Mouse (Mus musculus) spleen, adult 10 weeks (tissue): ENCODE results near the gene Col9a1. TPM values are rescaled to one million over a fixed set of nuclear protein-coding genes. Genes with fewer than 3 reads are reported as not detected.

ENCODE experiments used
- polyA plus RNA-seq: library from polyadenylated mRNA; stranded (reverse); fragments of 350-450 nt; fragmentation: Illumina TruSeq; extraction: RNeasy Lipid Tissue Mini Kit (QIAGEN cat#74804); gene quantifications from one replicate; pipeline ENCODE4 v1.2.3, GENCODE M21; 2015; ENCODE audit warnings: low replicate concordance; ENCODE audit not compliant: insufficient read depth

Gene Col9a1
- polyA plus RNA-seq: not detected

DNA sequence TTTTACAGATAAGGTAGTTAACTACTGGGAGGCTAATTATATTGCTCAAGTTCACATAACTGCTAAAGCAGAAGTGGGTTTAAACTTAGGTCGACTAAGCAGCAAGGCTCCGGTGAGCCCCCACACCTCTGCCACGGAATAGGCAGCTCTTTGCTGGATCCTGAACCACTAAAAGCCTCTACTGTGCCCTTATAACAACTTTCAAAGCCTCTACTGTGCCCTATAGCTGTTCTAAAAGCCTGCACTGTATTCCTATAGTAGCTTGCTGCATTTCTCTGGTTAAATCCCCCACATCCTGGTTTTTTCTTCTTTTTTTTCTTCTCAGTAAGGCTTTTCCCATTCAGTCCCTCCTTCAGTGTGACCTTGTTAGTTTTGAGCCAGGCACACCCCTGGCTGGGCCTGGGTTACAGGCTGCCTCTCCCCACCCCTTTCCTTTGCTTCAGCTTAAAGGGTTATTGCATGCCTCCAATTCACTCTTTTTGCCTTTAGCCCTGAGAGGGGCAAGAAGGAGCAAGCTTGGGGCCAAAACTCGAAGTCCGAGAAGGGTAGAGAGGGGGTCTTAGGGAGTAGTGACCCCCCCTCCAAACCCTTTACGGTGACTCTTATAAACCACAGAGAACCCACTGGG lies at the start of gene Col9a1:
Gene Col9a1 (plus strand): TSS at position 387 of the 628 bp plus-strand sequence.

Other genes starting within 250 kb of the Col9a1 start
- gene Sdhaf4, start 172.0 kb upstream of the Col9a1 start, polyA plus RNA-seq: 39.9 TPM
- 8.7 TPM for gene Fam135a, start 77.3 kb upstream of the Col9a1 start, polyA plus RNA-seq